Mouse (Mus musculus): ENCODE measurements around the gene Fubp1. TPM values are rescaled to one million over a fixed set of nuclear protein-coding genes. Genes with fewer than 3 reads are reported as not detected.

Fubp1 gene
- polyA plus RNA-seq, 1 experiment from 2014 or later: 158 TPM

DNA sequence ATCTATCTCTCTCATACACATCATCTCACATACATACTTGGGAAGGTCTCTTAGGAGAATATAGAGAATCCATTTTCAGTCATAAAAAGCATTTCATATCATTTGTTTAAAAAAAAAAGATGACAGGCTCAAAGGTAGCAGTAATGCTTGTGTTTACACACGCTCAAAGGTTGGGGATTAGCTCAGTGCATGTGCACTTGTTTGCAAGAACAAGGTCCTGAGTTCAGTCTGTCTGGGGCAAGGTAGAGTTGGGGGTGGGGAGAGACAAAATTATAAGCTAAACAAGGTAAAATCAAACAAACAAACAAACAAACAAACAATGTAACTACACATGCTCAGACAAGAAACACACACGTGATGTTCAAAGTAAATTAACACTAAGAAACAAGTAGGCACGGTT is 9.0 kb upstream of the Fubp1 start:
- Histone ChIP-seq H3K27ac (ENCODE audit: low read depth, low read length) (no peak overlapping the region), H3K4me2 (no peak overlapping the region), H3K9me3 (replicated peaks; ENCODE audit: control insufficient read depth, low read length) (no peaks in the 10 kb centered on the region), H3K27me3 (ENCODE audit: control insufficient read depth, insufficient read depth, low read length) (no peaks in the 10 kb centered on the region), H3K9ac (ENCODE audit: low read depth, low read length) (no peak overlapping the region), H3K4me1 (ENCODE audit: control insufficient read depth, insufficient read depth, low read length) (no peaks in the 10 kb centered on the region), H3K36me3 (ENCODE audit: control insufficient read depth, insufficient read depth, low read length) (no peaks in the 10 kb centered on the region), H3K4me3 (ENCODE audit: low read depth, low read length) (no peak overlapping the region)
- 88% methylated on average over 3 of the region's 3 CpGs for WGBS (ENCODE audit: insufficient replicate concordance)
- no peak for ATAC-seq (replicated peaks; ENCODE audit: insufficient number of reproducible peaks, low FRiP score, low TSS enrichment)

DNA sequence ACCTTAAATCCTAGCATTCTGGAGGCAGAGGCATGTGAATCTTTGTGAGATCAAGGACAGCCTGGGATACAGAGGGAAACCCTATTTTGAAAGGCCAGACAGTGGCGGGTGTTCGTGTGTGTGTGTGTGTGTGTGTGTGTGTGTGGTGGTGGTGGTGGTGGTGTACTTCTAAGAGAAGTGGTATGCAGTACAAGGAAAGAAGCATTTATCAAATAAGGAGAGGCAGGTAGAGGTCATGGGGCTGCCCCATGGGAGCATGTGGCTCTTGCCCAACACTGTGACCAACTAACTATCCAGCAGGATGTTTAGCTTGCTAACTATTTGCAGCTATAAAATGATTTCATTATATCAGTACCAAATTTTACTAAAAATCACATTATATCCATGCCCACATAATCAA is 8.6 kb upstream of the Fubp1 start:
- Histone ChIP-seq H3K27ac (ENCODE audit: low read depth, low read length) (no peak overlapping the region), H3K4me1 (ENCODE audit: control insufficient read depth, insufficient read depth, low read length) (no peaks in the 10 kb centered on the region), H3K4me3 (ENCODE audit: low read depth, low read length) (no peak overlapping the region), H3K4me2 (no peak overlapping the region), H3K27me3 (ENCODE audit: control insufficient read depth, insufficient read depth, low read length) (no peaks in the 10 kb centered on the region), H3K9me3 (replicated peaks; ENCODE audit: control insufficient read depth, low read length) (no peaks in the 10 kb centered on the region), H3K9ac (ENCODE audit: low read depth, low read length) (no peak overlapping the region), H3K36me3 (ENCODE audit: control insufficient read depth, insufficient read depth, low read length) (no peaks in the 10 kb centered on the region)
- WGBS (ENCODE audit: insufficient replicate concordance): 54% methylated on average over 2 of the region's 2 CpGs
- ATAC-seq (replicated peaks; ENCODE audit: insufficient number of reproducible peaks, low FRiP score, low TSS enrichment): no peak

- H3K4me3 ChIP-seq (ENCODE audit: low read depth, low read length): no peak overlapping the region
- no peaks in the 10 kb centered on the region for H3K36me3 ChIP-seq (ENCODE audit: control insufficient read depth, insufficient read depth, low read length)
- no peak overlapping the region for H3K27ac ChIP-seq (ENCODE audit: low read depth, low read length)
- H3K4me1 ChIP-seq (ENCODE audit: control insufficient read depth, insufficient read depth, low read length): no peaks in the 10 kb centered on the region
- ATAC-seq (replicated peaks; ENCODE audit: insufficient number of reproducible peaks, low FRiP score, low TSS enrichment): no peak
- H3K4me2 ChIP-seq: no peak overlapping the region
- H3K27me3 ChIP-seq (ENCODE audit: control insufficient read depth, insufficient read depth, low read length): no peaks in the 10 kb centered on the region
- no peak overlapping the region for H3K9ac ChIP-seq (ENCODE audit: low read depth, low read length)
- H3K9me3 ChIP-seq (replicated peaks; ENCODE audit: control insufficient read depth, low read length): no peaks in the 10 kb centered on the region
Observed at GRCm38 (mm10) chr3:152202942-152203341, 7.3 kb upstream of the Fubp1 start.

- no peaks in the 10 kb centered on the region for H3K9me3 ChIP-seq (replicated peaks; ENCODE audit: control insufficient read depth, low read length)
- no peak for ATAC-seq (replicated peaks; ENCODE audit: insufficient number of reproducible peaks, low FRiP score, low TSS enrichment)
- no peak overlapping the region for H3K4me2 ChIP-seq
- no peak overlapping the region for H3K4me3 ChIP-seq (ENCODE audit: low read depth, low read length)
- WGBS (ENCODE audit: insufficient replicate concordance): 75% methylated on average over 6 of the region's 6 CpGs
- H3K36me3 ChIP-seq (ENCODE audit: control insufficient read depth, insufficient read depth, low read length): no peaks in the 10 kb centered on the region
- H3K9ac ChIP-seq (ENCODE audit: low read depth, low read length): no peak overlapping the region
- no peaks in the 10 kb centered on the region for H3K27me3 ChIP-seq (ENCODE audit: control insufficient read depth, insufficient read depth, low read length)
- peaks cover under 1% of the 10 kb centered on the region; the same call in 1 of the 2 replicates for H3K4me1 ChIP-seq (ENCODE audit: control insufficient read depth, insufficient read depth, low read length)
- no peak overlapping the region for H3K27ac ChIP-seq (ENCODE audit: low read depth, low read length)
Observed at GRCm38 (mm10) chr3:152203411-152203810, 6.8 kb upstream of the Fubp1 start.

DNA sequence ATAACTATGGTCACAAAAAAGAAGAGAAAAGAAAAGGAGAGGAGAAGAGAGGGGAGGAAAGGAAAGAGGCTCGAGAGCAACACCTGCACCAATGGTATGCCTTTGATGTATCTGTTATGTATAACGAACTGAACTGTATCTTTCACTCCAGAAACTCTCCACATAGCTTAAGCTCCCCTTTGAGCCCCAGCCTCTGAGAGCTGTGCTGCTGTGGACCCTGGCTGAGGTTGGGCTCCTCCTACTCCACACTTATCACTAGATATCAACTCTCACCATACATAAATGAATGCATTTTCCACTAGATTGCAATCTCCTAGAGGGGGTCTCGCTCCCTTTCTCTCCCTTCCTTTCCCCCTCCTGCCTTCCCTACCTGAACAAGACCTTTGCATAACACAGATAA is 6.2 kb upstream of the Fubp1 start:
- no peak for ATAC-seq (replicated peaks; ENCODE audit: insufficient number of reproducible peaks, low FRiP score, low TSS enrichment)

GRCm38 (mm10) chr3:152204577-152204976 is 5.6 kb upstream of the Fubp1 start:
- Histone ChIP-seq H3K27ac (ENCODE audit: low read depth, low read length) (no peak overlapping the region), H3K4me1 (ENCODE audit: control insufficient read depth, insufficient read depth, low read length) (peaks cover 4% of the 10 kb centered on the region; the same call in 1 of the 2 replicates), H3K4me2 (no peak overlapping the region), H3K4me3 (ENCODE audit: low read depth, low read length) (no peak overlapping the region), H3K36me3 (ENCODE audit: control insufficient read depth, insufficient read depth, low read length) (no peaks in the 10 kb centered on the region), H3K27me3 (ENCODE audit: control insufficient read depth, insufficient read depth, low read length) (no peaks in the 10 kb centered on the region), H3K9me3 (replicated peaks; ENCODE audit: control insufficient read depth, low read length) (no peaks in the 10 kb centered on the region), H3K9ac (ENCODE audit: low read depth, low read length) (no peak overlapping the region)
- WGBS (ENCODE audit: insufficient replicate concordance): 76% methylated on average over 3 of the region's 3 CpGs
- no peak for ATAC-seq (replicated peaks; ENCODE audit: insufficient number of reproducible peaks, low FRiP score, low TSS enrichment)

More for the DNA sequence above, 6.2 kb upstream of the Fubp1 start:
- no peak overlapping the region for H3K4me2 ChIP-seq
- no peaks in the 10 kb centered on the region for H3K9me3 ChIP-seq (replicated peaks; ENCODE audit: control insufficient read depth, low read length)
- H3K36me3 ChIP-seq (ENCODE audit: control insufficient read depth, insufficient read depth, low read length): no peaks in the 10 kb centered on the region
- 66% methylated on average over 3 of the region's 3 CpGs for WGBS (ENCODE audit: insufficient replicate concordance)
- no peaks in the 10 kb centered on the region for H3K27me3 ChIP-seq (ENCODE audit: control insufficient read depth, insufficient read depth, low read length)
- peaks cover 4% of the 10 kb centered on the region; the same call in 1 of the 2 replicates for H3K4me1 ChIP-seq (ENCODE audit: control insufficient read depth, insufficient read depth, low read length)
- H3K9ac ChIP-seq (ENCODE audit: low read depth, low read length): no peak overlapping the region
- no peak overlapping the region for H3K4me3 ChIP-seq (ENCODE audit: low read depth, low read length)
- no peak overlapping the region for H3K27ac ChIP-seq (ENCODE audit: low read depth, low read length)

DNA sequence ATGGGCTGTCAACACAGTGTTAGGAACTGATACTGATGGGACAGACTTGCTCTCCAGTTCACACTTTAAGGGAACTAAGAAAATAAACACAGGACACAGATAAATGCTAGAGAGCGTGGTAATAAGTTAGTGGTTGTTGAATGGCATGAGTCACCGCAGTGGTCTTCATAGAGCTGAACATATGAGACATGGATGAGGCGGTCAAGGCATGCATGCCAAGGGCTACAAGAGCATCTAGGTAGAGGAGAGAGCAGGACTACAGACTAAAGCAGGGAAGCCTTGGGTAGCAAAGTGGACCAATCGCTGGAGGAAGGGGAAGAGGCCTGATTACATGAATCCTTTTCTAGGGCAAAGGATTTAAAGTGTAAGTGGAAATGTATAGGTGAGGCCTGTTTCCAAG is 3.1 kb upstream of the Fubp1 start:
- Histone ChIP-seq H3K27me3 (ENCODE audit: control insufficient read depth, insufficient read depth, low read length) (no peaks in the 10 kb centered on the region), H3K9me3 (replicated peaks; ENCODE audit: control insufficient read depth, low read length) (no peaks in the 10 kb centered on the region), H3K27ac (ENCODE audit: low read depth, low read length) (no peak overlapping the region), H3K4me1 (ENCODE audit: control insufficient read depth, insufficient read depth, low read length) (peaks cover 7% of the 10 kb centered on the region), H3K4me3 (ENCODE audit: low read depth, low read length) (no peak overlapping the region), H3K36me3 (ENCODE audit: control insufficient read depth, insufficient read depth, low read length) (no peaks in the 10 kb centered on the region), H3K4me2 (no peak overlapping the region), H3K9ac (ENCODE audit: low read depth, low read length) (no peak overlapping the region)
- WGBS (ENCODE audit: insufficient replicate concordance): 88% methylated on average over 4 of the region's 4 CpGs
- no peak for ATAC-seq (replicated peaks; ENCODE audit: insufficient number of reproducible peaks, low FRiP score, low TSS enrichment)

GRCm38 (mm10) chr3:152208096-152208885 is 1.9 kb upstream of the Fubp1 start:
- peaks cover 19% of the 10 kb centered on the region for H3K4me1 ChIP-seq (ENCODE audit: control insufficient read depth, insufficient read depth, low read length)
- no peak overlapping the region for H3K4me3 ChIP-seq (ENCODE audit: low read depth, low read length)
- H3K9ac ChIP-seq (ENCODE audit: low read depth, low read length): no peak overlapping the region
- H3K27ac ChIP-seq (ENCODE audit: low read depth, low read length): no peak overlapping the region
- H3K36me3 ChIP-seq (ENCODE audit: control insufficient read depth, insufficient read depth, low read length): no peaks in the 10 kb centered on the region
- H3K4me2 ChIP-seq: no peak overlapping the region
- ATAC-seq (replicated peaks; ENCODE audit: insufficient number of reproducible peaks, low FRiP score, low TSS enrichment): no peak
- 89% methylated on average over 7 of the region's 7 CpGs for WGBS (ENCODE audit: insufficient replicate concordance)
- no peaks in the 10 kb centered on the region for H3K27me3 ChIP-seq (ENCODE audit: control insufficient read depth, insufficient read depth, low read length)
- no peaks in the 10 kb centered on the region for H3K9me3 ChIP-seq (replicated peaks; ENCODE audit: control insufficient read depth, low read length)

Data from heart, embryonic 11.5 days (tissue).